Mouse (Mus musculus) Muller cell, postnatal 12 days (primary cell): ENCODE measurements around the gene L3mbtl4.

Source experiments
- DNase-seq: peaks from one replicate; pipeline ENCODE4 v3.0.0-alpha.2; 2015; ENCODE audit errors: inconsistent ontology term

The L3mbtl4 gene

GRCm38 (mm10) chr17:68273527-68273926, at the start of gene L3mbtl4:
TSS of gene L3mbtl4 (plus strand) at chr17:68273797.
- peak; percentile 28 for DNase-seq

- DNase-seq: no peak
These were observed 43.1 kb upstream of the L3mbtl4 start for GRCm38 (mm10) chr17:68230484-68230883.

- DNase-seq: peak; percentile 49
These were observed 38.2 kb upstream of the L3mbtl4 start for GRCm38 (mm10) chr17:68235380-68235779.

GRCm38 (mm10) chr17:68236992-68237391, 36.6 kb upstream of the L3mbtl4 start:
- no peak for DNase-seq

GRCm38 (mm10) chr17:68240171-68240570, 33.4 kb upstream of the L3mbtl4 start:
- peak; percentile 19 for DNase-seq

GRCm38 (mm10) chr17:68264835-68265557, 8.6 kb upstream of the L3mbtl4 start:
- DNase-seq: no peak

GRCm38 (mm10) chr17:68273954-68274353, 357 bp downstream of the L3mbtl4 start:
- DNase-seq: no peak

- DNase-seq: no peak
These were observed 1.5 kb downstream of the L3mbtl4 start for GRCm38 (mm10) chr17:68275138-68275537.

GRCm38 (mm10) chr17:68280915-68281314, 7.3 kb downstream of the L3mbtl4 start:
- DNase-seq: no peak

- no peak for DNase-seq
These were observed 11.7 kb downstream of the L3mbtl4 start for GRCm38 (mm10) chr17:68285119-68285782.

GRCm38 (mm10) chr17:68288094-68288493, 14.5 kb downstream of the L3mbtl4 start:
- DNase-seq: no peak

GRCm38 (mm10) chr17:68288699-68289098, 15.1 kb downstream of the L3mbtl4 start:
- DNase-seq: no peak

- DNase-seq: no peak
These were observed 18.2 kb downstream of the L3mbtl4 start for GRCm38 (mm10) chr17:68291713-68292364.

GRCm38 (mm10) chr17:68308381-68308780, 34.8 kb downstream of the L3mbtl4 start:
- DNase-seq: no peak

GRCm38 (mm10) chr17:68312286-68312927, 38.8 kb downstream of the L3mbtl4 start:
- no peak for DNase-seq

GRCm38 (mm10) chr17:68320940-68321339, 47.3 kb downstream of the L3mbtl4 start:
- no peak for DNase-seq

GRCm38 (mm10) chr17:68322607-68323006, 49.0 kb downstream of the L3mbtl4 start:
- no peak for DNase-seq

GRCm38 (mm10) chr17:68332225-68332624, 58.6 kb downstream of the L3mbtl4 start:
- DNase-seq: no peak

GRCm38 (mm10) chr17:68333382-68333781, 59.8 kb downstream of the L3mbtl4 start:
- DNase-seq: no peak

- no peak for DNase-seq
These were observed 65.4 kb downstream of the L3mbtl4 start for GRCm38 (mm10) chr17:68338917-68339553.

- DNase-seq: no peak
These were observed 84.1 kb downstream of the L3mbtl4 start for GRCm38 (mm10) chr17:68357687-68358086.

- peak; percentile 58 for DNase-seq
These were observed 97.5 kb downstream of the L3mbtl4 start for GRCm38 (mm10) chr17:68371101-68371500.
